Mouse (Mus musculus): ENCODE measurements around the gene Cstf2.

DNA sequence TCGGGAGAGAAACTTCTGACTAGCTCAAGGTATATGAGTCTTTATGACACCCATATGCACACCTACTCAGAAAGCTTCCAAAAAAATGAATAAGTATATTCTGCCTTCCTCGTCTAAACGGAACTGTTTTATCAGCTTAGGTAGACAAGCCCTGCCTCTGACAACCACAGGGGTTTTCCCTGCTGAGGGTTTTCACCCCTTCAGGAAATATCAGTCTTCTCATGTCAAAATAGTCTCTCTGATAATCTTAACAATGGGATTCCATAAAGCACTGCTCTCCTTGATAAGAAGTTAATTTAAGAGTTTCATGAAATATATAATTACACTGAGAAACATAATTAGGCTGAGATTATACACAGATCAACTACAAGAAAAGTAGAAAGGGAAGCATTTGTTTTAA, 52.8 kb downstream of the Cstf2 start:
- TF ChIP-seq POLR2A (IDR thresholded peaks at IDR 0.05; ENCODE audit: borderline replicate concordance, extremely low read depth, insufficient read depth, insufficient read length, poor library complexity, severe bottlenecking) (no peak), CTCF (IDR thresholded peaks at IDR 0.05; ENCODE audit: borderline replicate concordance, extremely low read depth, insufficient read depth, insufficient read length) (no peak)

Data from brain, embryonic 14.5 days (tissue).